21 mouse cellular contexts compared by ENCODE assay signal in the genomic region with DNA sequence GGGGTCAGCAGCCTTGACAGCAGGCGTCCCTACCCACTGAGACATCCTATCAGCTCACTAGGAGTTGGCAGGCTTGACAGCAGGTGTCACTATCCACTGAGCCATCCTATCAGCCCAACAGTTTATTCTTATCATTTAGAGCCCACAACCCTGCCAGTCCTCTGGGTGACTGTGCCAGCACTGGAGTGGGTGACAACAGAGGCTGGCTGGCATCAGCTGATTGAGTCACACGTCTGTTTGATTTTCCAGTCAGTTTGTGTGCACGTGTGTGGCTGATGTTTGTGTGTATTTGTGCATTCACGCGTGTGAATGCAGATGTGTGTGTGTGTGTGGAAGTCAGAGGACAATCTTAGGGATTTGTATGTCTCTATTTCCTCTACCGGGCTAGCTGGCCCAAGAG. TPM values are rescaled to one million over a fixed set of nuclear protein-coding genes. Genes with fewer than 3 reads are reported as not detected.
"Had no signal": no experiment of that assay in that cellular context is flagged by ENCODE, and none has a peak within 500 bp of the region (broad histone marks: within the 10 kb centered on the region; RNA-seq: fewer than 3 reads in every experiment).

No protein-coding gene starts in this region.

- H3K4me2 ChIP-seq: limb, embryonic 12.5 days; limb, embryonic 15.5 days; liver, embryonic 12.5 days; liver, embryonic 15.5 days; midbrain, embryonic 11.5 days had no signal

- ATAC-seq: liver, embryonic 12.5 days had no signal

- H3K27ac ChIP-seq: limb, embryonic 12.5 days; limb, embryonic 15.5 days; liver, embryonic 12.5 days; liver, embryonic 15.5 days; macrophage; stomach, postnatal 0 days had no signal

- H3K9me3 ChIP-seq: limb, embryonic 12.5 days; limb, embryonic 15.5 days; liver, embryonic 12.5 days; liver, embryonic 15.5 days; megakaryocyte, embryonic 14.5 days had no signal

- H3K4me3 ChIP-seq: limb, embryonic 12.5 days; limb, embryonic 15.5 days; liver, embryonic 12.5 days; liver, embryonic 15.5 days; megakaryocyte, embryonic 14.5 days had no signal

- H3K4me1 ChIP-seq: limb, embryonic 12.5 days; liver, embryonic 12.5 days; liver, embryonic 15.5 days; megakaryocyte, embryonic 14.5 days had no signal

- H3K27me3 ChIP-seq: limb, embryonic 12.5 days; limb, embryonic 15.5 days; liver, embryonic 12.5 days; liver, embryonic 15.5 days had no signal

- H3K36me3 ChIP-seq: limb, embryonic 12.5 days; limb, embryonic 15.5 days; liver, embryonic 12.5 days; liver, embryonic 15.5 days had no signal

- DNase-seq: kidney, adult 9 months; kidney, postnatal 14 days; kidney, postnatal 4 days; left cerebral cortex, postnatal 4 days; lung, adult 2 months; lung, postnatal 14 days; midbrain, embryonic 14.5 days; right cerebral cortex, adult 18-20 months; right cerebral cortex, postnatal 14 days; right cerebral cortex, postnatal 4 days; thymus, adult 2 months; thymus, postnatal 14 days; thymus, postnatal 4 days had no signal

- H3K9ac ChIP-seq: limb, embryonic 12.5 days; limb, embryonic 15.5 days; liver, embryonic 12.5 days; liver, embryonic 15.5 days had no signal

RNA-seq across cellular contexts. Expression of gene Tcf7l1, which starts 13.1 kb away (rescaled TPM):
- polyA plus RNA-seq: macrophage had no signal
